Mouse (Mus musculus): Measurements from ENCODE around the gene Nlk.

DNA sequence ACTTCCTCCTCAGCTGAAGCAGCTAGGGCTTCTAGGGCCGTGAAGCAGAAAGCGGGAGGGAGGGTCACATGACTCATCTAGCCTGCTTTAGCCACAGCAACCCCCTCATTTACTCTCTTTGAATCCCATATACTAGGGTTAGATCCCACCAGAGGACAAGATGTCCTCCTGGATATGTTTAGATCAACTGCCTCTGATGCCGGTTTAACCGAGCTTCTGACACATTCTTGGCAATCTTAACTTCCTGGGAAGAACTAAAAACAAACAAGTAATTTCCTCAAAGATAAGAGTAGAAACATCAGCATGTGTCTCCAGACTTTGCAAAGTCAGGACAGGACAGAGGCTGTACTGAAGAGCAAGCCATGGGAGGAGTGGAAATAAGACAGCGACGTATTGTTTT, 130.4 kb downstream of the Nlk start:
- TF ChIP-seq POLR2A (IDR thresholded peaks at IDR 0.05; ENCODE audit: control insufficient read depth, extremely low read depth, insufficient read depth, low read length, poor library complexity) (no peak), CTCF (IDR thresholded peaks at IDR 0.05; ENCODE audit: borderline replicate concordance, control insufficient read depth, extremely low read depth, insufficient read depth, low read length, poor library complexity) (no peak)

All from thymus, adult 2 months (tissue).